13 mouse cellular contexts compared by ENCODE assay signal in genomic region chr15:27492156-27492555, GRCm38 (mm10).
"Had no signal": no experiment of that assay in that cellular context is flagged by ENCODE, and none has a peak within 500 bp of the region (broad histone marks: within the 10 kb centered on the region; RNA-seq: fewer than 3 reads in every experiment).

No protein-coding gene starts in this region.

- H3K4me3 ChIP-seq: limb, embryonic 15.5 days; megakaryocyte, embryonic 14.5 days had no signal

- DNase-seq: kidney, adult 2 months; kidney, postnatal 25 days; layer of hippocampus, adult 9-11 months; layer of hippocampus, postnatal 36 days; right cerebral cortex, adult 18-20 months; right cerebral cortex, postnatal 25 days; thymus, postnatal 14 days had no signal

- H3K27me3 ChIP-seq: limb, embryonic 15.5 days; megakaryocyte, embryonic 14.5 days had no signal

- H3K9me3 ChIP-seq: limb, embryonic 15.5 days; megakaryocyte, embryonic 14.5 days had no signal

- H3K27ac ChIP-seq: limb, embryonic 15.5 days; macrophage had no signal

- ATAC-seq: intestine, embryonic 16.5 days; midbrain, embryonic 16.5 days had no signal

- H3K9ac ChIP-seq: limb, embryonic 15.5 days had no signal

- H3K4me2 ChIP-seq: limb, embryonic 15.5 days; midbrain, embryonic 11.5 days had no signal

- H3K36me3 ChIP-seq: limb, embryonic 15.5 days had no signal
